Mouse (Mus musculus): ENCODE measurements at regions not wholly inside any gene's neighbourhood (a gene's known extent, or its start where the extent isn't known, plus 50 kb on each side); places are given as distances from the start of the nearest gene placed in this dataset.

GRCm38 (mm10) chr6:94401061-94401591 is 99.0 kb upstream of the Slc25a26 start:
- Histone ChIP-seq H3K4me1 (ENCODE audit: control insufficient read depth in 1 of 2, insufficient read depth in 2 of 2, low read length in 2 of 2) (no peaks in the 10 kb centered on the region), H3K4me3 (ENCODE audit: control insufficient read depth in 1 of 2, insufficient read depth in 1 of 2, low read depth in 2 of 2, low read length in 2 of 2) (no peak overlapping the region), H3K36me3 (ENCODE audit: control insufficient read depth in 1 of 2, insufficient read depth in 2 of 2, low read length in 2 of 2) (no peaks in the 10 kb centered on the region), H3K9ac (ENCODE audit: control insufficient read depth, low read depth, low read length, poor library complexity, severe bottlenecking) (no peak overlapping the region), H3K9me3 (replicated peaks; ENCODE audit: insufficient read depth, low read length) (no peaks in the 10 kb centered on the region), H3K27ac (ENCODE audit: control insufficient read depth, low read depth, low read length) (no peak overlapping the region), H3K27me3 (ENCODE audit: control insufficient read depth in 1 of 2, insufficient read depth in 2 of 2, low read length in 2 of 2) (no peaks in the 10 kb centered on the region; a peak in 1 of 4 replicates), H3K79me2 (ENCODE audit: control insufficient read depth, insufficient read depth, low read length, poor library complexity) (no peaks in the 10 kb centered on the region)
- no peak for DNase-seq (ENCODE audit: low read depth, low spot score)
- TF ChIP-seq BHLHE40 (IDR thresholded peaks at IDR 0.05; ENCODE audit: borderline replicate concordance, low read depth, low read length) (no peak), POLR2A (IDR thresholded peaks at IDR 0.05; ENCODE audit: control insufficient read depth in 1 of 2, insufficient read depth in 1 of 2, low read depth in 1 of 2, low read length in 2 of 2, poor library complexity in 1 of 2) (no peak), ZMIZ1 (IDR thresholded peaks at IDR 0.05; ENCODE audit: low read depth, low read length) (no peak), NRF1 (IDR thresholded peaks at IDR 0.05; ENCODE audit: insufficient read depth, low read depth, low read length, poor library complexity, severe bottlenecking) (no peak), MYC (IDR thresholded peaks at IDR 0.05; ENCODE audit: low read depth, low read length) (no peak), TBP (IDR thresholded peaks at IDR 0.05; ENCODE audit: low read depth, low read length) (no peak), KAT2A (conservative IDR thresholded peaks at IDR 0.05; ENCODE audit: low read depth, low read length) (no peak), MAX (IDR thresholded peaks at IDR 0.05; ENCODE audit: low read length) (no peak), ZC3H11A (IDR thresholded peaks at IDR 0.05; ENCODE audit: low read depth, low read length) (no peak), SMC3 (IDR thresholded peaks at IDR 0.05; ENCODE audit: low read depth, low read length) (no peak), MXI1 (IDR thresholded peaks at IDR 0.05; ENCODE audit: low read depth, low read length) (no peak), TCF12 (IDR thresholded peaks at IDR 0.05; ENCODE audit: low read depth, low read length) (no peak)

GRCm38 (mm10) chr6:94400471-94401051 is 99.6 kb upstream of the Slc25a26 start:
- Histone ChIP-seq H3K79me2 (ENCODE audit: control insufficient read depth, insufficient read depth, low read length, poor library complexity) (no peaks in the 10 kb centered on the region), H3K36me3 (ENCODE audit: control insufficient read depth in 1 of 2, insufficient read depth in 2 of 2, low read length in 2 of 2) (no peaks in the 10 kb centered on the region), H3K27ac (ENCODE audit: control insufficient read depth, low read depth, low read length) (no peak overlapping the region), H3K9me3 (replicated peaks; ENCODE audit: insufficient read depth, low read length) (no peaks in the 10 kb centered on the region), H3K9ac (ENCODE audit: control insufficient read depth, low read depth, low read length, poor library complexity, severe bottlenecking) (no peak overlapping the region), H3K4me3 (ENCODE audit: control insufficient read depth in 1 of 2, insufficient read depth in 1 of 2, low read depth in 2 of 2, low read length in 2 of 2) (no peak overlapping the region), H3K4me1 (ENCODE audit: control insufficient read depth in 1 of 2, insufficient read depth in 2 of 2, low read length in 2 of 2) (no peaks in the 10 kb centered on the region), H3K27me3 (ENCODE audit: control insufficient read depth in 1 of 2, insufficient read depth in 2 of 2, low read length in 2 of 2) (no peaks in the 10 kb centered on the region; a peak in 1 of 4 replicates)
- no peak for TF ChIP-seq MEF2A (IDR thresholded peaks at IDR 0.05; ENCODE audit: extremely low read depth, insufficient replicate concordance, low read depth, low read length, poor library complexity, severe bottlenecking)
- no peak for TF ChIP-seq ELF1 (IDR thresholded peaks at IDR 0.05; ENCODE audit: low read depth, low read length)
- TF ChIP-seq TCF12 (IDR thresholded peaks at IDR 0.05; ENCODE audit: low read depth, low read length), result no peak
- TF ChIP-seq GABPA (IDR thresholded peaks at IDR 0.05; ENCODE audit: low read depth, low read length), result no peak
- TF ChIP-seq CTCF (IDR thresholded peaks at IDR 0.05 in 2 of 3, conservative IDR thresholded peaks at IDR 0.05 in 1 of 3; ENCODE audit: control insufficient read depth in 1 of 3, insufficient read depth in 1 of 3, low read depth in 2 of 3, low read length in 3 of 3, poor library complexity in 1 of 3, severe bottlenecking in 1 of 3), result 0 out of 6 replicates have a peak, but pooled peaks of 1 of the 3 experiments have one; percentile 9
- no peak for TF ChIP-seq ZNF384 (IDR thresholded peaks at IDR 0.05; ENCODE audit: low read depth, low read length)
- no peak for TF ChIP-seq TAL1 (IDR thresholded peaks at IDR 0.05; ENCODE audit: low read length)
- TF ChIP-seq SMC3 (IDR thresholded peaks at IDR 0.05; ENCODE audit: low read depth, low read length), result no peak
- peak; percentile 1 for DNase-seq (ENCODE audit: low read depth, low spot score)
